ENCODE assay signal across 8 mouse cellular contexts in genomic region chr10:80999362-81000196, GRCm38 (mm10). TPM values are rescaled to one million over a fixed set of nuclear protein-coding genes. Genes with fewer than 3 reads are reported as not detected.
A peak's percentile ranks its signal among the peaks of the same experiment; 100 is the strongest.
DNase-seq lines count a peak whose midpoint lies in the region; ATAC-seq and TF ChIP-seq lines count a peak whose summit lies in the region.

No protein-coding gene starts in this region.

- DNase-seq in MEL-GATA-1-ER (ENCODE audit: extremely low read depth, low read depth): peak; percentile 83
- peak; percentile 85 to 91 for DNase-seq in cerebellum, adult 2 months
- peak; percentile 90 for DNase-seq in forelimb bud, embryonic 11.5 days (ENCODE audit: low read depth, low spot score)
- peak; percentile 87 for DNase-seq in hindbrain, embryonic 10.5 days (ENCODE audit: low spot score)
- DNase-seq in layer of hippocampus, adult 9-10 months (ENCODE audit: low spot score): peak; percentile 80
- DNase-seq in ovary, adult 18-20 months (ENCODE audit: low spot score): peak; percentile 61
- peak; percentile 88 for DNase-seq in thymus, adult 2 months

- peak; percentile 94 for TF ChIP-seq CTCF in cerebellum, adult 2 months (IDR thresholded peaks at IDR 0.05; ENCODE audit: borderline replicate concordance, insufficient read depth, low read depth, low read length)
- peak; percentile 83; the same call in 1 of the 2 replicates for TF ChIP-seq CTCF in thymus, adult 2 months (IDR thresholded peaks at IDR 0.05; ENCODE audit: borderline replicate concordance, control insufficient read depth, extremely low read depth, insufficient read depth, low read length, poor library complexity)

- no peak overlapping the region for H3K27ac ChIP-seq in cerebellum, adult 2 months (ENCODE audit: insufficient read depth, low read length)
- H3K27ac ChIP-seq in hindbrain, embryonic 10.5 days: peak overlapping the region; percentile 25; the same call in 1 of the 2 replicates
- H3K27ac ChIP-seq in lung, embryonic 15.5 days: no peak overlapping the region
- H3K27ac ChIP-seq in thymus, adult 2 months (ENCODE audit: control insufficient read depth, insufficient read depth, low read length): no peak overlapping the region

- ATAC-seq in lung, embryonic 15.5 days (ENCODE audit: borderline replicate concordance, extremely low read depth, low FRiP score, low TSS enrichment): peak; percentile 56

- 18% methylated on average over 37 of the region's 37 CpGs for WGBS in cerebellum, adult 2 months
- WGBS in hindbrain, embryonic 10.5 days: 30% methylated on average over 37 of the region's 37 CpGs
- WGBS in lung, embryonic 15.5 days: 22% methylated on average over 37 of the region's 37 CpGs
- WGBS in thymus, adult 2 months: 26% methylated on average over 37 of the region's 37 CpGs

- H3K4me1 ChIP-seq in cerebellum, adult 2 months (ENCODE audit: control insufficient read depth, insufficient read depth, low read length): peaks cover 3% of the 10 kb centered on the region; the same call in 1 of the 2 replicates
- peaks cover 42% of the 10 kb centered on the region for H3K4me1 ChIP-seq in hindbrain, embryonic 10.5 days (replicated peaks)
- peaks cover 12% of the 10 kb centered on the region for H3K4me1 ChIP-seq in lung, embryonic 15.5 days
- peaks cover 7% of the 10 kb centered on the region for H3K4me1 ChIP-seq in thymus, adult 2 months (replicated peaks; ENCODE audit: control insufficient read depth, insufficient read depth, low read length)

- H3K9me3 ChIP-seq in hindbrain, embryonic 10.5 days: no peaks in the 10 kb centered on the region
- no peaks in the 10 kb centered on the region for H3K9me3 ChIP-seq in lung, embryonic 15.5 days

- no peaks in the 10 kb centered on the region for H3K36me3 ChIP-seq in hindbrain, embryonic 10.5 days
- H3K36me3 ChIP-seq in lung, embryonic 15.5 days: no peaks in the 10 kb centered on the region
- no peaks in the 10 kb centered on the region for H3K36me3 ChIP-seq in thymus, adult 2 months (ENCODE audit: control insufficient read depth, insufficient read depth, low read length)

- peak overlapping the region; percentile 29; the same call in 1 of the 2 replicates for H3K4me2 ChIP-seq in lung, embryonic 15.5 days

- H3K9ac ChIP-seq in lung, embryonic 15.5 days: no peak overlapping the region

- no peak overlapping the region for H3K4me3 ChIP-seq in cerebellum, adult 2 months (replicated peaks; ENCODE audit: insufficient read depth, low read depth, low read length)
- peak overlapping the region; percentile 12; the same call in 1 of the 2 replicates for H3K4me3 ChIP-seq in hindbrain, embryonic 10.5 days
- H3K4me3 ChIP-seq in lung, embryonic 15.5 days: no peak overlapping the region
- no peak overlapping the region for H3K4me3 ChIP-seq in thymus, adult 2 months (ENCODE audit: control insufficient read depth, insufficient read depth, low read length)

- no peaks in the 10 kb centered on the region for H3K27me3 ChIP-seq in cerebellum, adult 2 months (ENCODE audit: control insufficient read depth, insufficient read depth, low read length)
- H3K27me3 ChIP-seq in hindbrain, embryonic 10.5 days (ENCODE audit: insufficient read depth, poor library complexity, severe bottlenecking): peaks cover 18% of the 10 kb centered on the region
- H3K27me3 ChIP-seq in lung, embryonic 15.5 days: peaks cover 29% of the 10 kb centered on the region
- no peaks in the 10 kb centered on the region for H3K27me3 ChIP-seq in thymus, adult 2 months (ENCODE audit: control insufficient read depth, insufficient read depth, low read length)

- TF ChIP-seq POLR2A in cerebellum, adult 2 months (IDR thresholded peaks at IDR 0.05; ENCODE audit: borderline replicate concordance, insufficient read depth, low read length): no peak
- TF ChIP-seq POLR2A in thymus, adult 2 months (IDR thresholded peaks at IDR 0.05; ENCODE audit: control insufficient read depth, extremely low read depth, insufficient read depth, low read length, poor library complexity): no peak

RNA-seq across cellular contexts. Expression of gene Gng7, which starts 15.2 kb away (rescaled TPM):
- 21.0 and 23.0 TPM in 2 replicates for polyA plus RNA-seq in cerebellum, adult 2 months (2012; rRNA removed)
- 7.1 and 8.6 TPM in 2 replicates for polyA plus RNA-seq in hindbrain, embryonic 10.5 days (2016; fragmentation: Nextera tagmentation; extraction: Ambion mirVana)
- polyA plus RNA-seq in lung, embryonic 15.5 days (2015; fragmentation: Nextera tagmentation; extraction: Ambion mirVana): 5.3 and 6.6 TPM in 2 replicates
- 0.63 and 0.80 TPM in 2 replicates for polyA plus RNA-seq in thymus, adult 2 months (2012; rRNA removed)

RNA-seq across cellular contexts. Expression of gene Diras1, which starts 25.9 kb away (rescaled TPM):
- 126 and 136 TPM in 2 replicates for polyA plus RNA-seq in cerebellum, adult 2 months (2012; rRNA removed)
- polyA plus RNA-seq in hindbrain, embryonic 10.5 days (2016; fragmentation: Nextera tagmentation; extraction: Ambion mirVana): 4.6 and 9.8 TPM in 2 replicates
- 0.11 and 0.30 TPM in 2 replicates for polyA plus RNA-seq in lung, embryonic 15.5 days (2015; fragmentation: Nextera tagmentation; extraction: Ambion mirVana)
- 0.05 and 0.13 TPM in 2 replicates for polyA plus RNA-seq in thymus, adult 2 months (2012; rRNA removed)

RNA-seq across cellular contexts. Expression of gene Slc39a3, which starts 37.6 kb away (rescaled TPM):
- polyA plus RNA-seq in cerebellum, adult 2 months (2012; rRNA removed): 75.2 and 77.0 TPM in 2 replicates
- polyA plus RNA-seq in hindbrain, embryonic 10.5 days (2016; fragmentation: Nextera tagmentation; extraction: Ambion mirVana): 16.9 and 26.7 TPM in 2 replicates
- 17.2 and 20.5 TPM in 2 replicates for polyA plus RNA-seq in lung, embryonic 15.5 days (2015; fragmentation: Nextera tagmentation; extraction: Ambion mirVana)
- 52.7 and 57.6 TPM in 2 replicates for polyA plus RNA-seq in thymus, adult 2 months (2012; rRNA removed)

Comparison
In these comparisons a context has a peak if more than half of its experiments do, and no peak if none do; other contexts are left out.
1. RNA of gene Diras1, which starts 25.9 kb away (polyA plus RNA-seq): 126 to 136 TPM in cerebellum, adult 2 months; 4.6 to 9.8 TPM in hindbrain, embryonic 10.5 days, 0.11 to 0.30 TPM in lung, embryonic 15.5 days and 0.05 to 0.13 TPM in thymus, adult 2 months; every median in the first group is over 10 times any median in the second.
2. Peak in every context shown above with its lines, with median percentiles within 50 percentile points of each other: DNase-seq.